Mouse (Mus musculus) induced T-regulatory cell, adult 2 months (primary cell): ENCODE results near the gene Tmc7.

ENCODE experiments used
- DNase-seq: peaks from one replicate; pipeline ENCODE4 v3.0.0-alpha.2; 2012; ENCODE audit warnings: low read depth

The Tmc7 gene

DNA sequence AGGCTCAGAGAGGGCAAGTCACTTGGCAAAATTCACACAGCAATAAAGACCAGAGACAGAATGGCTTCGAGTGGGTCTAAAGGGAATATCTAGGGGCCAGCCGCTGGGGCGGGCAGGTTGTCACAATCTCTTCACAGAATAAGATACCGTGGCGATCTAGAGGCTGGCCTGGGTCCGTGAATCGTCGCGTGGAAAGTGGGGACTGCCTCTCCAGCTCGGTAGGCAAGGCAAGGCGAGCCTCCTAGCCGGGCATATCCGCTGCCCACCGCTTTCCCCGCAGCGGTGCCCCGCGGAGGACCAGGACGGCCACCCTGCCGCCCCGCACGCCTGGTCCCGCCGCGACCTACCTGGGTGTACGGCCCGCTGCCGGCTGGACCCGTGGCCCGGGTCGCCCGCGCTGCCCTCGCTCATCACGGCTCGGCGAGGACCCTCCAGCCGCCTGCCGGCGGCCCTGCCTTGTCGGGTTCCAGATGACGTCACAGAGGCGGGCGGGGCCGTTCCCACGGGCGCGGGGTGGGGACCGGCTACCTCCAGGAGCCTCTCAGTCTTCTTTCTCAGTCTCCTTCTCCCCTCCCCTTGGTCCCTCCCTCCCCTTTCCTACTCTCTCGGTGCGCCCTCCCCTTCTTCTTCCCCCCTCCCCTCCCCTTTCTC lies at the start of gene Tmc7:
TSS of gene Tmc7 (minus strand) at position 480 of the 651 bp plus-strand sequence.
- DNase-seq, result peak; percentile 22

DNA sequence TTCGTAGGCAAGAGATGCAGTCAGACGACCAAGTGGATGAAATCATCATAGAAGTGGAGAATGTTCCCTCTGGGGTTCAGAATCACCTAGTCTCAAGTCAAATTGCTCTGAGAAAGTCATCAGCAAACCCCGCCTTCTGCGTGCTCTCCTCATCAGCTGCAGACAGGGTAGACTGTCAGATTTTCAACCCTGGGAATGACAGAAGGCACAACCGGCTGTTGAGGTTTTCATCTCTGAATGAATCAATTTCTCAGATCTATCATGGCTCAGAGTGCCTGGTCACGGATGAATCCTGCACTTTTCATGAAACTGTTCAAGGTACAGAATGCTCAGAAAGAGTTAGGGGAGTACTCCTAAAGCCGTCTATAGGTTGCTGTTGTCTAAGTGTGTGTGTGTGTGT lies 49.4 kb upstream of the Tmc7 start:
- DNase-seq, result no peak

DNA sequence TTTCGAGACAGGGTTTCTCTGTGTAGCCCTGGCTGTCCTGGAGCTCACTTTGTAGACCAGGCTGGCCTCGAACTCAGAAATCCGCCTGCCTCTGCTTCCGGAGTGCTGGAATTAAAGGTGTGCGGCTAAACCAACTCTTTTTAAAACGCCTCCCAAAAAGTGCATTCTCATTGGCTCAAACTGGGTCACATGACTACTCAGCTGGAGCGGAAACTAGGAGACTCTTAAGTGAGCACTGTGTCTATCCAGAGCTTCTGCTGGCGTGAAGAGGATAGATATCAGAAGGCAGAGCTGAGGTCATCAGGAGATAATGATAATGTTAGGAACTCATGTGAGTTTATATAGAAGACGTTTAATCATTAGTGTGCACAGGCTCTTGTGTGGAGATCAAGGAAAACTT lies 48.6 kb upstream of the Tmc7 start:
- DNase-seq, result no peak

DNA sequence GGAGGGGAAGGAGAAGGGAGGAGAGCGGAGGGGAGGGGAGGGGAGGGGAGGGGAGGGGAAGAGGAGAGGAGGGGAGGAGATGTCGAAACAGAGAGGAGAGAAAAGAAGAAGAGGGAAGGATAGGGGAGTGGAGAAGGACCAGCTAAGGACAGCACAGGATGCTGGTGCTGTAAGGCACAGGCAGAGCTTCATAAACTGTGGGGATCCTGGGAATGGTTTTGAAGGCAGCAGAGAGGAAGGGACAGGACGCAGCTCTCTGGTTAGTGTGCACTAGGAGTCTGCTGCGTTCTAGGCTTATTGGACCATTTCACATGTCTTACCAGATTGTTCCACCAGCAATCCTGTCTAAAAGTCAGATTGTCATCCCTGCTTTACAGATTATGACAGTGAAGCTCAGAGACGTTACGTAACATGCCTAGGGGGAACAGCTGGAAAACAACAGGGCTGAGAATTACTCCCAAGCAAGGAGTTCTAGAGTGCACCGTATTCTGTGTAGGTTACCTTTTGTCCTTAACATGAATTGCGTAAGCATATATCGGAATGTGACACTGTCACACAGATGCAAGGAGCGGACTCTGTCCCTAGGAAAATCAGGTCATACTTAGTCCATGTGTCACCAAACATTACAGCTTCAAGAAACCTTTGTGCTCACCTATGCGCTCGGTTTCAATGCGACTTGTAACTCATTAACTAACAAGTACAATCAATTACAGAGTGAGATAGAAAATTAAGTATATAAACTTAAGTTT lies 43.2 kb upstream of the Tmc7 start:
- no peak for DNase-seq

DNA sequence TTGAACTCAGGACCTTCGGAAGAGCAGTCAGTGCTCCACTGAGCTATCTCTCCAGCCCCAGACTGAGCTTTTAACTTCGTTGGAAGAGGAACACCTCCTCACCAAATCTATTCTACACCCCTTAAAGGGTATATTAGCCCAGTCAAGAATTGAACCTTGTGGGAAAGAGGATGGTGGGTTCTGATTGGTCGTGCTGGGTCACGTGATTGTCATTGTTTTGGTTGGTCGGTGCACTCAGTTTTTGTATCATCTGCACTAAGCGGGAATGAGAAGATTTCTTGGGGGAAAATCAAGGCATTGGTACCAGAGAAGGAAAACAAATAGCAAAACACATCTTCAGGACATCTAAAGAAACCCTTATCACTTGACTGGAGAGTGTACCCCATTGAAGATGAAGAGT lies 36.6 kb upstream of the Tmc7 start:
- DNase-seq, result no peak

DNA sequence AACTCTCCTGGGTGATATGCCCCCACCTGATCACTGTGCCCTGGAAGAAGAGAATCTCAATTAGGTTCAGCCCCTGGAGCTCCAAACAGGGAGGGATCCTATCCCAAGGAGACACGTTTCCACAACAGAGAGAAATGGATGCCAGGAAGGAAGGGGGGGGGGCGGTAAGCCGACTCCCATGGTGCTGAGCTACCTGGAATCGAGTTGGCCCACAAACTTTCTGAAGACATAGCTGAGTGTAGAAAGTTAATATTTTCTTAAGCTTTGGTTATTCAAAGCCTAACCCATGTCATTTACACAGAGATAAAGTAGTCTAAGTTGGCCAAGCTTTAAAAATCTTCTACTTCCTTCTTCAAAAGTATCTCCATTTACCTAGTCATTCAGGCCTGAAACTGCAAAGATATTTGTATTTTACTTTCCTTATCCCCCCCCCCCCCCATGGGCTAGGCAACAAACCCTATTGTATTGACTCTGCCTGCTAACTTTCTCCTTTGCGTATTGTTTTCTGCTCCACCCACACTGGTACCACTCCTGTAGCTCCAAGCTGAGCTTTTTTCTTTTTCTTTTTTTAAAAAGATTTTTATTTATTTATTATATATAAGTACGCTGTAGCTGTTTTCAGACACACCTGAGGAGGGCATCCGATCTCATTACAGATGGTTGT lies 35.8 kb upstream of the Tmc7 start:
- no peak for DNase-seq

DNA sequence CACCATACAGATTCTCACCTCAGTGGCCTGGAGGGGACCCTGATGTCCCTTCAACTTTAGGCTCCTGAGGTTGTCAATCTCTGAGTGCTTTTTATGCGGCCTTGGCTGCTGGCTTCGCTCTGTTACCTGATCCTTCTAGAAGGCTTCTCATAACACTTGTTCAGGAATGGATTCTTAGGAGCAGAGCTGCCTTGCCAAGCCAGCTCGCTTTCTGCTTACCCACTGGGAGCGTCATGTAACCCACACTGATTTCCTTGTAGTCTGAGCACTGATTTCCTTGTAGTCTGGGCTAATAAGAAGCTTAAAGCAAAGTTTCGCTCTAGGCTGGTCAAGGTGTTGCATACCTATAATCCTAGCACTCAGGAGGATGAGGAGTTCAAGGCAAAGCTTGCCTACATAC lies 33.6 kb upstream of the Tmc7 start:
- no peak for DNase-seq

DNA sequence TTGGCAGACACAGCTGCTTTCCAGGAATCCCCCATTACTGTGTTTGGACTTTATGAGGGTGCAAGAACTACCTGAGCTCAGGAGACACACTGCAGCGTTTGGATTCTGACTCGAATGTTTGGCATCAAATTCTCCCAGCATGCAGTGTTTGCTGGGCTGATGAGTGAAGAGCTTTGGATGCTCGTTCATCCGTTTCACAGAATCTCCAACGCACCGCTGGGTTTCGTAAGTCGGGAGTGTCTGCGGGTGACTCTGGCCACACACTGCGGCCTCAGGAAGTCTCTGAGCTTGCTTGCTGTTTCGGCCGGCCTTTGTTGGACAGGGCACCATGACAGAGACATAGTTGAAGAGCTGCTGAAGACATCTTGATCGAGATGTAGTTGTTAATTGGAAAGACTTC lies 29.5 kb upstream of the Tmc7 start:
- DNase-seq, result no peak

DNA sequence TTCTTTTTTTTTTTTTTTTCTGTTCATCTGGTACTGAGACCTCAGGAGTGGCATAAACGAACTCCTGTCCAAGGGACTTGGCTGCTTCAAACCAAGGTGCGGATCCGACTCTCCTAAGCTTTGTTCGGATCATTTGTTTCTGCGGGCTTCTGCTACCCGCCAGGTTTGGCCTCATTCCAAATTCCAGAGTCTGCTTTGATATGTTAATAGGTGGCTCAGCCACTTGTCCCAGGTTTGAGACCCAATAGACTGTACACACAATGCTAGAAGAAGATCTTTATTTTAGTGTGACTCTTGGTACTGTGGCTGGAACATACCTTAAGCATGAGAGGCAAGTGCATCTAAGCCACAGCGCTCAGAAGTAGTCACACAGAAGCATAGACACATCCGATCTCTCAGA lies 27.4 kb upstream of the Tmc7 start:
- DNase-seq, result no peak

DNA sequence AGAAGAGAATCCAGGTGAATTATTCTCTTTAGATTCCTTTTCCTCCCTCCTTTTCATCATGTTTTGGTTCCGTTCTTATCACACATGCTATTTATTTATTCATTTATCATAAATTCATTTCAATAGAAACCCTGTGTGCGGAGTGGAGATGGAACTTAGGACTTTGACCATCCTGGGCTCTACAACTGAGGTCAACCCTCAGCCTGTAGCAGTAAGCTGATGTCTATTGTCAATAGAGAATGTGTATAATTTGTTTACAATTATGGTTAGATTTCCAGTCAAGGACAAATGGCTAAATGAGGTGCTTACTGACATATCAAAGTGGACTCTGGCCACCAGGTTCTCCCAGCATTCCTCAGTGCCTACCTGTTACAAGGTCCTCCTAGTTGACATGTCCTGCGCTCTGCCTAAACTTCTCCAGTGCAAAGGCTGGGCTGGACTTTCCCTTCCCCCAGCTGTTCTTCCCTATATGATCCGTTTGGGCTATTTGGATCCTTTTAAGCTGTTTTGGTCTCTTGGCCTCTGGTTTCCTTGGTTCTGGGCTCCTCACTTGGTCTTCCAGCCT lies 26.7 kb upstream of the Tmc7 start:
- no peak for DNase-seq

DNA sequence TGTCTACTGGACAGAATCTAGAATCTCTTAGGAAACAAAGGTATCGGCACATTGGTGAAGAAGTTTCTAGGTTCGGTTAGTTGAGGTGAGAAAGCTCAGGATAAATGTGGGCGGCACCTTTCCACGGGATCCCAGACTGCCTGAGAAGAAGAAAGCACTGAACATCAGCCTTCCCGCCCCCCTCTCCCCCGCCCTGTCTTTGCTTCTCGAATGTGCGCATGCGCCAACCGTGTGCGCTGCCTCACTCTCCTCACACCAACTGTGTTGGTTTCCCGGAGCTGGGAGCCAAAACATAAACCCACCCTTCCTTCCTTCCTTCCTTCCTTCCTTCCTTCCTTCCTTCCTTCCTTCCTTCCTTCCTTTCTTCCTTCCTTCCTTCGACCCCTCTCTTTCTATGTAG lies 26.2 kb upstream of the Tmc7 start:
- no peak for DNase-seq

DNA sequence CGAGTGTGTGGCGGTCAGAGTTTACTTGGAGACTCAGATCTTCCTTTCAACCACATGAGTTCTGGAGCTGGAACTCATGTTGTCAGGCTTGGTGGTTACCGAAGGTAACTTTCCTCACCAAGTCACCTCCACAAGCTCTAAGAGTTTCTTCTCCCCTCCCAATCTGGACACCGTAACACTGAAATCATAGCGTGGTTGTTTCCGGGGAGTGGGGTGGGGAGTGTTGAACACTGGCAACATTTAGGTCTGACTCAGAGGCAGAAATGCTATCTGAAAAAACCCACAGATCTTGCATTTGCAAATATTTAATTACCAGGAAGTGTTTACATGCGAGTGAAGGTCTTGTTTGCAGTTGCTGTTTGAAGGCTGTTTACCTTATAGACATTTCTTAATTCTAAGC lies 25.3 kb upstream of the Tmc7 start:
- no peak for DNase-seq

DNA sequence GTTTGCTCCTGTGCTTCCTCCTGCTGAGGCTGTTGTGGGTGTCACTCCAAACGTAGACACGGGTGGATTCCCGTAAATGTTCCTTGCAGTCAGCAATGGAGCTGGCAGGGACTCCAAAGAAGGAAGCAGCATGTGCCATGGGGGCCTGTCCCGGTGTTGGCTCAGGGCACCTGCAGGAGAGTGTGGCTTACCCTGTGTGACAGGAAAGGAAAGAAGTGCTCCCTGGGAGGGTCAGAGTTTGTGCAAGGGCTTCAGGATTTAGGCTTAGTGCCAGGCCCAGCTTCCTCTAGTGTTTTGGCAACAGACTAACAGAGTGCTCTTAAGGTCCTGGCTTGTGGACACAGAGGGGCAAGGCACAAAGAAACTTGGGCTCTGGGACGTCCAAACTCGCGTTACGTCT lies 20.3 kb upstream of the Tmc7 start:
- DNase-seq, result no peak

DNA sequence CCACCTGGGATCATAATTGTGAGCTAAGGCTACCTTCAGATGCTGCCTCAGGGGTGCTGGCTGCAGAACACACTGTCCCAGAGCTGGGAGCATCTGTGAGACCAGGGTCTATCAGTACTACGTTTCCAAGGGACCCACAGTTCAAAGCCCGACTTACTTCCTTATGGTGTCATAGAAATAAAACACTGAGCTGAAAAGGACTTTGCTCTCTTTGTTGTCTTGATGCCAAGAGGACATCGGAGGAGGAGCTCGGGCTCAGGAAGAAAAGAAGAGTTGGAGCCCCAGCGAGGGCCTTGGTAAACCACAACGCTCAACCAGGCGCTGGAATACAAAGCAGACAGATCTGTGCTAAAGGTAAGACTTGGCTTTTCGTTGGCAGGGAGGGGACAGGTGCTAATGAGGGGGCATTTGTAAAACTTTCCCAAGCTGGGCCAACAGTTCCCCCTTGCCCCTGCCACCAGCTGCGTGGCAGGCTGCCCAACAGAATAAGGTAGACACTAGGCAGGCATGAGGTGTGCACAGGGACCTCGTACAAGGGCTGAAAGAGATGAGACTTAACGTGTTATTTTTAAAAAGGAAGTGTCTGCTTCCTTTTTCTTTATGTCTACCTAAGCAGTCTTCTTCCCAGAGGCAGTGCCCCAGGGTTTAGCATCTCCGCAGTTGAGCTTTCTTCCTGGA lies 15.6 kb upstream of the Tmc7 start:
- no peak for DNase-seq

DNA sequence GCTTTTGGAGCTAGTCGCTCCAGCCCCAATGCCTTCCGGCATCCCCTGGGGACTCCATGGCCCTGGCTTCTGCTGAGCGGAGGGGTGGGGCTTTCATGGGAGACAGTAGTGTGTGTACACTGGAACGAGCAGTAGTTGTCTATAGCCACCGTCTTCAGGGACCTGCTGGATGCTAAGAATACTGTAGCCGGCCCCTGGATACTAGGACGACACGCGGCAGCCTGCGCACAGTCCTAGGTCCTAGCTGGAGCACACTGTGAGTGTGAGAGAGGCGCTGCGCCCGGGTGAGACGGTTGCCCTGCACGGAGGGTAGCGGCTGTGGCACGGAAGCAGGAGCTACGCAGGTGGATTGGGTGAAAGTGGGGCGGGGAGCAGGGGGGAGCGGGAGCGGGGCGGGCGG lies 12.7 kb upstream of the Tmc7 start, which contains the start of gene Tmc5:
TSS of gene Tmc5 (plus strand) at position 97 of the 400 bp plus-strand sequence.
- DNase-seq, result no peak

DNA sequence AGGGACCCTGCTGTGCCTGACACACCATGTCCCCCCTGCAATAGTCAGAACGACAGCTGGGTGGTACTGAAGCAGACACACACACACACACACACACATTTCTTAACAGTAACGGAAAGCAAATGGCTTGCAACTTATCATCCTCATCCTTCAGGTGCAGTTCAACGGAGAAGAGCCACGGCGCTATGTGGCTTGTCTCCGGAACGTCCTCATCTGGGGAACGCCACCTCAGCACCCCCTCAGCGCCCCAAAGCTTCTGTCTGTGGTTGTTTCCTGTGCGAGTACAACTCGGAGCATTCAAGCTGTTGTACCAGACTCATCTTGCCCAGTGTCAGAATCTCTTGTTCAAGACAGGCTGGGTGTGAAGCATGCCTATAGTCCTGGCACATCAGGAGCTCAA lies 11.7 kb upstream of the Tmc7 start:
- no peak for DNase-seq

DNA sequence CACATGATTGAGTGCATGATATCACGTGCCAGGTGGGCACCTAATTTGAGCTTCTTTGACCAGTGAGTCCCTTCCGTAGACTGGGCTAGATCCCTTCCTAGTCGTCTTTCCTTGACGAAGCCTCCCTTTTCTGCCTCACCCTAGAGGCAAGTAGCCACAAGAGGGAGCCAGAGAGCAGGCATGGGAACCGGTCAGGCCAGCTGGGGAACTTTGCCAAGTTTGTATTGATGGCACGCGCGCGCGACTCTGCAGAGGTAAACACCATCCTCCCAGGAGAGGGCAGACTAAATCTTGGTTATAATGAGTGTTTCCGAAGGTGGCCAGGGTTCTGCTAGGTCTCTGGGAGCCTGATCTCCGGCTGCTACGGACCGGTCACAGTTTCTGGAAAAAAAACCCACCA lies 10.7 kb upstream of the Tmc7 start:
- peak; percentile 83 for DNase-seq

DNA sequence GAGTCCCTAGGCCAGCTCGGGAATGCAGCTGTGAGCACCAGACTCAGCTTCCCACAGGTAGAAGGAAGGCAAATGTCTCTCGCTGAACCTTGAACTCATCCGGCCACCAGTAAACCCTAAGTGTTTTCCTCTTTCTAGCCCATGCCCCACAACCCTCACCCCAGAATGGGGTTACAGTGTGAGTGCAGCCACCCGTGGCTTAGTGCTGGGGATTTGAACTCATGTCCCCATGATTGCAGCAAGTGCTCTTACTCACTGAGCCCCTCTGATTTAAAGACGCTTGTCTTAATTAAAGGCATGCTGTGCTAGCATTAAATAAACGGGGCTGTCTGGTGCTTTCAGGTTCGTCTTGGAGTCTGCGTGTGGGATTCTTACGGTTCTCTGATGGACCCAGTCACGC lies 10.1 kb upstream of the Tmc7 start:
- DNase-seq, result no peak

DNA sequence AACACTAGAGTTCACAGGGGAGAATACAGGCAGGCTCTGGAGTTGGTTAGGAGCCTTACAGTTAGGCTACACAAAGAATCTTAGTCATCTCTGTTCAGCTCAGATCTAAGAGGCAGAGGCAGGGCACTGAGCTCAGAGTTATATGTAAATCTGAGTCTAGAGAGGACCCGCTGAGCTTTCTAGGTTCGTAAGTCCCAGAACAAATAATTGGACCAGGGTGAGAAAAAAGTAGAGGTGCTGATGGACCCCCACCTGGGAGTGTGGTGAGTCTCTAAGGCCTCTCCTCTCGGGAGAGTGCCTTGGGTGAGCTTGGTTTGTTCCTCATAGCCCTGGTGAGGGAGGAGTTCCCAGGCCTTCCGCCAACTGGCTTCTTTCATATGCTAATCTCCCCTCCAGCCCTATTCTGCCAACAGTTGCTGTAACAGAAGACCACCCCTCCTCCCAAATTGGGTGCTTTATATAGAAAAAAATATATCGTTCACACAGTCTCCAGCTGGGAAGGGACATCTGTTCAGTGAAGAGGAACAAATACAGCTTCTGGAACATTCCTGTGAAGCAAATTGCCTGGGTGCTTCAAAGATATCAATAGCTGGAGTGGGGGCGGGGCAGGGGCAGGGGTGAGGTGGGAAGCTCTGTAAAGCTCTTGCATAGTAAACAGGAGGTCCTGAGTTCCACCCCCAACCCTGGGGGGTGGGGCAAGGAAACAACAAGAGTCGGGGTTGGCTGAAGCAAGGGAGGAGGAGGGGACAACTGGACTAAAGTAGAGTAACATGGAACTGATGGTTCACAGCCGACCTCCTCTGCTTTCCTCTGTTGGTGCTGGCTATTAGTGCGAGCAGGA lies 9.3 kb upstream of the Tmc7 start:
- no peak for DNase-seq

DNA sequence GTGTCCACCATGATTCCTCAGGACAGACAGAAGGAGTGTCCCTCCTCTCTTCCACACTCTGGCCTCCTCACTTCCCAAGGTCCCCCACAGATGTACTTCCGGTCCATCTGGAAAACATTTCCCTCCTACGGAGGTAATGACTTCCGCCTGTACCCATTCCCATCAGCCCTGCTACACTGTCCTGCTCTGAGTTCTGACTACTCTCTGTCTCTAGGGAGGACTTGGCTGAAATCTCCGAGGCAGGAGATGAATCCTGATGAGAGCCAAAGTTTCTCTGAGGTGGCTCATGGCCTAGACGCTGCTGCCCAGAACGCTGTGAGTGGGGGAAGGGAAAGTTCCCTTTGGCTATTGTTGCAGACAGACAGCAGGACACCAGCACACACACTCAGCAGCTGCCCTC lies 7.6 kb upstream of the Tmc7 start:
- no peak for DNase-seq

DNA sequence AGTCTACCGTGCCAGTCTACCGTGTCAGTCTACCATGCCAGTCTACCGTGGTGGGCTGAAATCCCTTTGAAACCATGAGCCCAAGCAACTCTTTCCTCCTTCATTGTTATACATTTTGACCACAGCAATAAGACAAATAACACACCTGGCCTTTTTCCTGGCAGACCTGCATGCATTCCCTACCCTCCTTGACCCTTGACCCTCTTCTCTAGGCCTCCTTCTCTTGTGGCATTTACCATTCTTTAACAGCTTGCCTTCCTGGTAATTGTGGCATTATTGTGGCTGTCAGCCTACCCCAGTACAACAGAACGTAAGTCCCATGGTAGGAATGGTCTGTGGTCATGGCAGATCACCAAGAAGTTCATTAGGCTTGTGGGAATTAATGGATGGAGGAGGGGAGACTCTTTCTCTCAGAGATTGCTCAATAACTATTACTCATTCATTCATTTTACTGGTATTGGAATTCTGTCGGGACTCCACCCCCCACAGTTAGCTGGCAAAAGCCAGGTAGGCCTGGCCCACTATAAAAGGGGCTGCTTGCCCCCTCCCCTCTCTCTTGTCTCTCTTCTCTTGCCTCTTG lies 6.3 kb upstream of the Tmc7 start:
- no peak for DNase-seq
